Mouse (Mus musculus): ENCODE measurements around the gene Klhl8.
A peak's percentile ranks its signal among the peaks of the same experiment; 100 is the strongest.

Klhl8 gene

GRCm38 (mm10) chr5:103845418-103846153 lies 65.5 kb downstream of the Klhl8 start:
- no peak for DNase-seq

GRCm38 (mm10) chr5:103843938-103844337 lies 67.1 kb downstream of the Klhl8 start:
- peak in 1 of 2 experiments; percentile 64 for DNase-seq

GRCm38 (mm10) chr5:103839265-103839626 lies 71.8 kb downstream of the Klhl8 start:
- no peak for DNase-seq

GRCm38 (mm10) chr5:103838550-103839264 lies 72.4 kb downstream of the Klhl8 start:
- peak in 1 of 2 experiments; percentile 56 for DNase-seq

GRCm38 (mm10) chr5:103836148-103836784 lies 74.8 kb downstream of the Klhl8 start:
- DNase-seq, result peak; percentile 84 to 91

- peak; percentile 63 to 73 for DNase-seq
These were observed 75.5 kb downstream of the Klhl8 start for GRCm38 (mm10) chr5:103835471-103836147.

GRCm38 (mm10) chr5:103830886-103831285 lies 80.2 kb downstream of the Klhl8 start:
- DNase-seq, result no peak

GRCm38 (mm10) chr5:103829158-103829557 lies 81.9 kb downstream of the Klhl8 start:
- DNase-seq, result no peak

GRCm38 (mm10) chr5:103828729-103829128 lies 82.3 kb downstream of the Klhl8 start:
- DNase-seq, result no peak

GRCm38 (mm10) chr5:103828304-103828703 lies 82.8 kb downstream of the Klhl8 start:
- no peak for DNase-seq

GRCm38 (mm10) chr5:103822949-103823348 lies 88.1 kb downstream of the Klhl8 start:
- DNase-seq, result no peak

- no peak for DNase-seq
These were observed 89.4 kb downstream of the Klhl8 start for GRCm38 (mm10) chr5:103821500-103822298.

GRCm38 (mm10) chr5:103821062-103821461 lies 90.0 kb downstream of the Klhl8 start:
- no peak for DNase-seq

- no peak for DNase-seq
These were observed 91.4 kb downstream of the Klhl8 start for GRCm38 (mm10) chr5:103819674-103820073.

GRCm38 (mm10) chr5:103818602-103819001 lies 92.5 kb downstream of the Klhl8 start:
- DNase-seq, result no peak

- peak; percentile 78 to 87 for DNase-seq
These were observed 93.3 kb downstream of the Klhl8 start for GRCm38 (mm10) chr5:103817754-103818153.

GRCm38 (mm10) chr5:103816718-103817117 lies 94.3 kb downstream of the Klhl8 start:
- no peak for DNase-seq

GRCm38 (mm10) chr5:103815249-103815617 lies 95.8 kb downstream of the Klhl8 start:
- no peak for DNase-seq

- no peak for DNase-seq
These were observed 96.4 kb downstream of the Klhl8 start for GRCm38 (mm10) chr5:103814551-103815248.

GRCm38 (mm10) chr5:103813997-103814542 lies 97.0 kb downstream of the Klhl8 start:
- no peak for DNase-seq

GRCm38 (mm10) chr5:103813291-103813690 lies 97.8 kb downstream of the Klhl8 start:
- DNase-seq, result no peak

Data from kidney, adult 8-10 months (tissue).